Mouse (Mus musculus) kidney, postnatal 36 days (tissue): ENCODE measurements around the gene Clec9a.

Source experiments
- DNase-seq, 2 experiments: peaks; one replicate each; pipeline ENCODE4 v3.0.0; 2021 to 2022; ENCODE audit warnings: mixed read lengths in 2 of 2

The Clec9a gene

GRCm38 (mm10) chr6:129425812-129426211 lies 17.1 kb downstream of the Clec9a start:
- DNase-seq, result peak; percentile 58 to 77

DNA sequence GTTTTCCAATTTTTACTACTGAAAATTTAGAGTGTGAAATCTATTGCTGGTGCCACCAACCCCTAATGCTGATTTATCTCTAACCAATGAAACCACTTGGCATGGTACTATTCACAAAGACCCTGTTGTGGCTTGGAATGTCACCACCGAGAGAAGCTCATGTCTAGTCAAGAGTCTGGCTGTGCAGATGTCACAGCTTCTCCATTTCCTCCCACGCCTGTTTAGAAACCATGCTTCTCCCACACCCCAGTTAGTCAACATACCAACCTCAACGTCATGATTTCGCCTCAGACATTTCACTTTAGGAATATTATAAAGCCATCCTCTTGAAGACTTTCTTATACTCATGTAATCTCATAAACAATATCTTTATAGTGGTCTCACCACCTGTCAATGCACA lies 18.6 kb downstream of the Clec9a start:
- no peak for DNase-seq

- DNase-seq, result no peak
These were observed 25.6 kb downstream of the Clec9a start for GRCm38 (mm10) chr6:129434239-129434638.

GRCm38 (mm10) chr6:129436025-129436424 lies 27.4 kb downstream of the Clec9a start:
- DNase-seq, result no peak

DNA sequence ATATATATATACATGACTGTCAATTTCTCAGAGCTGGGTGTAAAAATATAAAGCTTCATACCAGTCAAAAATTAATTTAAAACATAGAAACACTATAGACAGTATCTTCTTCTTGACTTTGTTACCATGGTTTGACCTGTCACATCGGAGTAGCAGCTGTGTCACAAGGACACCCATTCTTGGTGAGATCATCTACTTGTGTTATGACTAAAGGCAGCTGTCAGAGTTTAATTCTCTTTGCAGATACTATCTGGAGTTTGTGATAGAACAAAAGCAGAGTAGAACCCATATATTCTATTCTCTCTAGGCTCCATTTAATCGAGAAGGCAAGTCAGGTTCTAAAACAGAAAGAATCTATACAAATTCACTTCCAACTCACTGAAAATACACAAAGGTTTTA lies 29.4 kb downstream of the Clec9a start:
- no peak for DNase-seq

DNA sequence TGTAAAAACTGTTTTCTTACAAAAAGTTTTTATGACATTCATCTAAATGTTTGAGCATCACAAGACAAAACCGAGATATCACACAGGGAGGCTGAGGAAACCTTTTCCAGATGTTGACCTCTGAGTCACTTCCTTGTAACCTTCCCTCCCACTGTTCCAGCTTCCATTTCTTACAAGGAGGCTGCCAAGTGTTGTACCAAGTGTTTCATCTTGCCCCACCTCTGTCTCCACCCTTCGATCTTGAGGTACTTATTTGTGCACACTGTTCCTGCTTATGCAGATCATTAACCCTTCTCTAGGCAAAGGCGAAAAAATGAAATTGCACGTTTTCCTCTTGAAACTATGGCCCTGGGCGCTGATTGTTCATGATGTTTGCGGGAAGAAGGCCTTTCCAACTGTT lies 41.1 kb downstream of the Clec9a start:
- DNase-seq, result peak in 1 of 2 experiments; percentile 46

DNA sequence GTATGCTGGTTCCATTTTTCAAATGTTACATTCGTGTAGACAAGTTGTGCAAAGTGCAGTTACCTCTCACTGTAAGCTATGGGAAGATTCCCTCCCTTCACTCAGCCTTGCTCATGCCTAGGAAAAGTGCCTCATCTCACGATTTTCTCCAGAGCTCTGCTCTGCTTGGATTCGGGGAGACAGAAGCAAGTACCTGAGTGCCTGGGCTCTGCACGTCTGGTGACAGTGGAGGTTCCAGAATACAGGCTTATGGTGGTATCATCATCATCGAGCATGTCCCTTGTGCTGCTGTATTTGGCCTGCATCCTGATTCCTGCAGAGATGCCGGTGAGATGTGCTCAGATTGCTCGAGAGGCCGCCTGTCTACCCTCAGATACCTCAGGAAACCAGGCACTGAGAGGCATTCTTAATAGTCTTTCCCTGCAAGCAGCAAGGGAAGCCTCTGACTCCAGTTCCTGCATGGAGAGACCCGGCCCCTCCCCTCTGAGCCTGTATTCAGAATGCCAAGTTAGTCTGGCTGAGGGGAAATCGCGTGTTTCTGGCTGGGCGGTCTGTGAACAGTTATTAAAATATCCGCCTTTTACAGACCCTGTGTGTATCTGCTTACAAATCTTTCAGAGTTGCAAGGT lies 42.9 kb downstream of the Clec9a start, which contains the start of gene Clec1a:
Clec1a (minus strand) TSS at position 590 of the 629 bp plus-strand sequence.
- peak; percentile 72 to 75 for DNase-seq

DNA sequence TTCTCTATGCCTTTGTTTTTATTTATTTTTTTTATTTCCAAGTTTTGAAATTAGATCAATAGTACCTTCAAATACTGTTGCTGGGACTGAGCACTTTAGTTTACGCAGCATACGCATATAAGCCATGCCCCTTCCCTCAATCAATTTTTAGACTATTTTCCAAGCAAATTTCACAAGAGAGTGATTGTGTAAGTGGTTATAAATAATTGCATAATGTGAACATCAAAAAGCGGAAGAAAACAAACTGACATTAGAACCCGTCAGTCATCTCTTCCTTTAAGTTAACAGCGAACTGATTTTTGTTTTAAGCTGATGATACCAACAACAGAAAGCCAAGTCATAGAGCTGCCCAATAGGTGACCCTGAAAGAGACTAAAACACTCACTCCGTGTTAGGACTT lies 62.7 kb downstream of the Clec9a start:
- no peak for DNase-seq

GRCm38 (mm10) chr6:129472627-129473026 lies 64.0 kb downstream of the Clec9a start:
- no peak for DNase-seq
